Mouse (Mus musculus): Measurements from ENCODE around the gene Ralbp1.
A peak's percentile ranks its signal among the peaks of the same experiment; 100 is the strongest.

The Ralbp1 gene

DNA sequence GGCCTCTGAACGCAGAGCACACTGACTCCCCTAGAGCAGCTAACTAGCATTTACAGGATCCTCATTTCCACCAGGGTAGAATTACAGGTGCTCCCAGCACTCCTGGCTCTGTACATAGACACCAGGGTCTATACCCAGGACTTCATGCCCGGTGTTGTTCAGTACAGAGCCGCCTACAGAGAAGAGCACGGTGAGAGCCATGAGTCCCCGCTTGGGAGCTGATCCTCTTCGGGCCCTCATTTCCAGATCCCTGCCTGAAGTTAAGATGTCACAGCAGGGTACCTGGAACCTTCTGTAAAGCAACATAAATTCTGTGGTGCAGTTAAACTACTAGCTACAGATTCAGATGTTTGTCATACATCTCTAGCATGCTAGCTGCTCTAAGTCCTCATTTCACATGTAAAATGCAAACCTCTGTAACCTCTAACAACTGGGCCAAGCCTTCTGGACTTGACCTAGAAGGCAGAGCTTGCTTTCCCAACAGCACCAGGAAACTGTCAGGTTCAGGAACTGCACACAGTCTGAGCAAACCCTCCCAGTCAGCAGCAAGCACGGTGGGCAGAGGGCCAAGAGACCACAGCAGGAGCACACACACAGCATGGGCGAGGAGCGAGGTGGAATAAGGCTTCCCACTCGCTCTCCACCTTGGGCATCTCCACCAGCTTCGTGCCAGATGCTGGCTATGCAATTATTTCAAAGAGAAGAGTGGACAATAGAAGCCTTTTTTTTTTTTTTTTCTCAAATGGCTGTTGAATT is 37.7 kb downstream of the Ralbp1 start:
- DNase-seq = no peak

DNA sequence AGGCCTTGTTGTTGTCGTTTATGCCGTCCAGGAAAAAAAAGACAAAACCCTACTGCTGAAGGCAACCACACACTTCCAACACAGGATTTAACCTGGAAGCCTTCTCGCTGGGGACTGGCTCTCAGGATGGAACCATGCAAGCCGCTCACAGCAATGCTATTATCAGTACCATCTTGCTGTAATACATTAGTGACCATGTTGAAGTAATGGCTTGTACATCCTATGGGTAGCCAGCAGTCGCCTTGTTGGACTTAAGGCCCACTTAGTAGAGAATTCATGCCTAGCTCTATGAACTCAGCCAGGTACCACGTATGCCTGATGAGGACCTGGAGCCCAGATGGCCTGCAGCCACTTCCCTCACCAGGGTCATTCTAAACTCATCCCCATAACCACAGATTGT is 40.2 kb downstream of the Ralbp1 start:
- no peak for DNase-seq

DNA sequence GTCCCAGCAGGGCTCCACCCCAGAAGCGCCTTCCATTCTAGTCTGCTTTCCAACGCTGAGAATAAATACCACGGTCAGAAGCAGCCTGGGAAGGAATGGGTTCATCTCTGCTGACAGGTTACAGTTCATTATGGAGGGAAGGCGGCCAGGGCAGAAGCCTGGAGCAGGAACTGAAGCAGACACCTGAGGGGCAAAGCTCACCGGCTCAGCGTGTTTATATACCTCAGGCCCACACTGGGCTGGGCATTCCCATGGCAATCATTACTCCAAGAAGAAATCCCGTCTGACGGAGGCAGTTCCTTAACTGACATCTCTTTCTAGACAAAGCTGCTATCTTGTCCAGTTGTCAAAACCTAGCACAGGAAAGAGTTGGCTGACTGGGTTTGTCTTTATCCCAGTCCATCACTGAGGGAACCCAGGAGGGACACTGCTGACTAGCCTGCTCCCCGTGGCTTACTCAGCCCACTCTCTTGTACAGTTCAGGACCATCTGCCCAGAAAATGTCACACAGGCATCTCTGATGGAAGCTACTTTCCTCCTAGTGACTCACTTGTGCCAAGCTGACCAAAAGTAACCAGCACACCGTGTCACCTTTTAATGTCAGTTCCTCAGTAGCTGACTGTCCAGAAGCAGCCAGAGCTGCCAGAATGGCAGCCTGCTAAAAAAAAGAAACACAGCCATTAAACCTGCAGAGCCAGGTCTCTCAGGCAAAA is 42.8 kb downstream of the Ralbp1 start:
- DNase-seq = no peak

- no peak for DNase-seq
These were observed 45.9 kb downstream of the Ralbp1 start for GRCm38 (mm10) chr17:65839541-65840256.

DNA sequence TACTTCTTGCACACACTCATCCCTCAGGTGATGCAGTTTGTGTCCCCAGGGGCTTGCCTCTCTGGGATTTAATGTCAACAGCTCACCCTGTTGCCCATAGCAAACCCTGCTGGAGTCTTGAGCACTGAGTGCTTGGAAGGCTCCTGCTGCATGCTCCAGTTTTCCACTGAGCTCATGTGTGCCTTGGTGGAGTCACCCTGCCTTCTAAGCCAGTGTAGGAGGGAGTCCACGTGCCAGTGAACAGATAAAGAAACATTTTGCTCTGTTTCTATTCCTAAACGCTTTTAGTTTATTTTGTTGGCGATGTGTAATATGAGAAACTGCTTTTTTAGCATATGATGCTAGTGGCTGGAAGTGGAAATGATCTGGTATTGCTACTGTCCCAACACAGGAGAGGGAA is 48.9 kb downstream of the Ralbp1 start:
- DNase-seq = no peak

DNA sequence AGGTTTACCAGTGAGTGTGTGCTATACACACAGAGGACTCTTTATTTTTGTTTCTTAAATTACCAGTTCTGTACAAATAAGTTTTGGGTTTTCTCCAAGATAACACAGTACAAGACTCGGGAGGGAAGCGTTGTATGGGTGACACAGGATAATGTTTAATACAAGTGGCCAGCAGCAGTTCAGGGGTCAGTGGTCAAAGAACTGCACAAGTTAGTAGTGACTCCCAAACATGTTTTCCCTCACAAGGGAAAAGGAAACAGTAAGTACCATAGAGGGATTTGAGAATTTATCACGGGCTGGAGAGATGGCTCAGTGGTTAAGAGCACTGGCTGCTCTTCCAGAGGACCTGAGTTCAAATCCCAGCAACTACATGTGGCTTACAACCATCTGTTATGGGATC is 51.7 kb downstream of the Ralbp1 start:
- DNase-seq = no peak

DNA sequence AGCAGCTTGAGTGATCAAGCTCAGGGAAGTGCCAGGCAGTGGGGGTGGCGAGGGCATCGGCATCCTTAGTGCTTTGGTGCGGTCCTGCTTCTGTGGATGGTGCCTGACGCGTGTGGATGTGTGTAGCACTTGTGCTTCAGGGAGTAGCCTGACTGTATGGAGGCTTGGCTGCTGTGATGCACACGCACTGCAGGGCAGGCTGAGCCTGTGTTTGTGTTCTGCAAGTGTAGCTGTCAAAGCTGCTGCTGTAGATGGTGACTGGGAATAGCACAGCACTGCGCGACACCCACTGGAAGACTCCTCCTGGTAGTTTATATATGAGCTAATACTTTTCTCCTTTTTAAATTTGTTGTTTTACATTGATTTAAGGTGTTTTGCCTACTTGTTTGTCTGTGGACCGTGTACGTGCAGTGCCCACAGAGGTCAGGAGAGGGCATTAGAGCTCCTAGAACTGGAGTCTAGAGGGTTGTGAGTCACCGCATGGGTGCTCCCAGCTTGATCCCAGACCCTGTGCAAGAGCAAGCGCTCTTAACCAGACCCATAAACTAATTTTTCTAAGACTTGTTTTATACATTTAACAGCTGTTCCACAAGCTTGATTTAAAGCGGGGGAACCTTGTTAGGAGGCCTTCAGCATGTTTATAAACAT is 55.3 kb downstream of the Ralbp1 start:
- no peak for DNase-seq

- no peak for DNase-seq
These were observed 56.6 kb downstream of the Ralbp1 start for GRCm38 (mm10) chr17:65828951-65829350.

- no peak for DNase-seq
These were observed 57.7 kb downstream of the Ralbp1 start for GRCm38 (mm10) chr17:65827904-65828303.

- no peak for DNase-seq
These were observed 58.3 kb downstream of the Ralbp1 start for GRCm38 (mm10) chr17:65827119-65827840.

DNA sequence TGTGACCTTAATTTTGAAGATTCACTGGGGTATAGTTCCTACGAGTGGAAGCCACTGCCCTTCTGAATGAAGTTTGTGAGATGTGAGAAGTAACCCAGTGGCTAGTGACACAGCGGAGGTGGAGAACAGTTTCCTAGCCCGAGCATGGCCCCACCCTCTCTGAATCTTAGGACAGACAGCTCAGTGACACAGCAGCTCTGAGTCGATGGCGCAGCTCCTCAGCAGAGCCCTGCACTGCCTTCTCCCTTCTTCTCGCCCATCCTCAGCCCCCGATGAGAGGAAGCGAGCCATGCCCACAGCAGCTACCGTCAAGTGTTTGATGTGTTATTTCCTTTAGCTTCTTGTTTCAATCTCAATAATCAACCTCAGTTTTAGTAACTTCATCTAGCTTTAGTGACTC is 59.3 kb downstream of the Ralbp1 start:
- DNase-seq = peak; percentile 28

DNA sequence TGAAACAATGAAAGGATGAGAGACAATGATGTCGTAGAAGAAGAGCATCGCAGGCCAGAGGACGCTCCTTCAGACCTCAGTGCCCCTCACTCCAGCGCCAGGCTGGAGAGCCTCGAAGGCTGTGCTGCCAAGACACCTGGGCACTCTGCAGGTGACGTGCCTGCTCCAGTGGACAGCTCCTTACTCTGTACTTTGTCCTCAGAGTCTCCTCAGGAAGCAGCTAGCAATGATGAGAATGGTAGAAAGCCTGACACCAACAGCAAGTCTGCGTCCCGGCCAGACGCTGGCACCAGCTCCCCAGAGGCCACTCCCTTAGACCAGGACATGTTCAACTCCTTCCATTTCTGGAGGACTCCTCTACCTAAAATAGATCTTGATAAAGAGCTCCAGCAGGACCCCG is 61.4 kb downstream of the Ralbp1 start:
- no peak for DNase-seq

DNA sequence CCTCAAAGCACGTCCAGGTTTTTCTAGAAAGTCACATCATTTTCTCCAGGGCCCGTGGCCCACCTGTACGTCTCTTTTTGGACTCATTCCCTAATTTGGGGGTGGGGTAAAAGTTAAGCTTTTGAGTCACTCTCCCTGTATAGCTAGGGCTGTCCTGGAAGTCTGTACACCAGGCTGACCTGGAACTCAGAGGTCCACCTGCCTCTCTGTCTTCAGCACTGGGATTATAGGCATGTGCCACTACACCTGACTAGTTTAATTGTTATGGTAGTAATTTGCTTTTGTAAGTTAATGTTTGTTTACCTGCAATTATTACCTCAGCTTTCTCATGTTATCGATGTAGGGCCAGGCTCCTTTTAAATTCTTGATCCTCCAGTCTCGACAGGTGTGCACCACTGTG is 63.2 kb downstream of the Ralbp1 start:
- DNase-seq = no peak

DNA sequence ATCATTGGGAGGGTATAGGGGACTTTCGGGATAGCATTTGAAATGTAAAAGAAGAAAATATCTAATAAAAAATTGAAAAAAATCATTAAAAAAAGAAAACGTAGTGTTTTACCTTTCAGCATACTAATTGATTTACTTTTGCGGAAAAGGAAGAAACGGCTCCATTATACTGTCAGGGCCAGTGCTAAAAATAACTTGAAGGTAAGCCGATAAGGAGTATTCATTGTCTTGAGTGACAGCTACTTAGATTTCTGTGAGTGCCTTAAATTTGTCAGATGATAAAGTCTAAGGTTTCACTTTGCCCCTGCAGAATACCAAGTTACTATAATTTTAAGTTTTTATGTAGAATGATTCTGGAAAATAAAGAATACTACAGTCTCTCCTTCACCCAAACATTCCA is 65.4 kb downstream of the Ralbp1 start:
- no peak for DNase-seq

DNA sequence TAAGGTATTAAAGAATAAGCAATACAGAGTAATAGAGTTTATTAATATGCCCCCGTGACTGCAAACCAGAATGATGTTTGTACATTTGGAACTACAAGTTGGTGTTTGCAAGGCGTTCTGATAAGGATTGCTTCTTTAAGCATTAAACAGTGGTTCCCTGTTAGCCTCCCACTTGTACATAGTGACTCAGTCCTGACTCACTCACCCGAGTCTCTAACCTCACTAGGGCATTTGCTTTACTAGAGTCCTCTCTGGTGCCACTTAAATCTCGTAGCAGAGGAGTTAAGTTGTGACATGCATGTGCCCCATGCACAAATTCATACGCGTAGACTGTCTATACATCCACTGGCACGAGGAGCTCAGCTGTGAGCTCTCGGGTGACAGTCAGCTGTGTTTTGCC is 71.8 kb downstream of the Ralbp1 start:
- DNase-seq = no peak

DNA sequence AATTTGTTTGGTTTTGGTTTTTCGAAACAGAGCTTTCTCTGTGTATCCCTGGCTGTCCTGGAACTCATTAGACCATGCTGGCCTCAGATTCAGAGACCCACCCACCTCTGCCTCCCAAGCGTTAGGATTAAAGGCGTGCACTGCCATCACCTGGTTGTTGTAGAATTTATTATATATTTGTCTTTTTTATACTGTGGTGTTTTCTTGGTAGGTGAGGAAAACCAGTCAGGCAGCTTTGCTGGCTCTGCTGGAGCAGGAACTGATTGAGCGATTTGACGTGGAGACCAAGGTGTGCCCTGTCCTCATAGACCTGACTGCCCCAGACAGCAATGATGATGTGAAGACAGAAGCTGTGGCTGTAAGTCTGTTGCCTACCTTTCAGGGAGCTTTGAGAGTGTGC is 74.6 kb downstream of the Ralbp1 start:
- no peak for DNase-seq

DNA sequence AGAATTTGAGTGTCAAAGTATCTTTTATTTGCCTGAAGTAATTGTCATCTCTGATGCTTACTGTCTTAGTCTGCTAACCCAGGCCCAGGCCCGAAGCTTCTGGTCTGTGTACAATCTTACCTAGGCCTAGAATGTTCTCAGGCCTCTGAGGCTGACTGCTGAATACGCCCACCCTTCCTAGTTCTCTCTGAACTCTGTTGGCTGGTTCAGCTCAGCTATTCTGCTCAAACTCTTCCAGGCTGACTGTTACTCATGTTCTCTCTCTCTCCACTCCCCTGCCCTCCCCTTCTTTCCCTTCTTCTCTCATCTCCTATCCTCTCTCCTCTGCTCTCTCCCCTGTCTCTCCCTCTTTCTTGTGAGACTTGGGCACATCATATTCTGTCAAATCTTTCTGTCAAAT is 79.2 kb downstream of the Ralbp1 start:
- DNase-seq = no peak

DNA sequence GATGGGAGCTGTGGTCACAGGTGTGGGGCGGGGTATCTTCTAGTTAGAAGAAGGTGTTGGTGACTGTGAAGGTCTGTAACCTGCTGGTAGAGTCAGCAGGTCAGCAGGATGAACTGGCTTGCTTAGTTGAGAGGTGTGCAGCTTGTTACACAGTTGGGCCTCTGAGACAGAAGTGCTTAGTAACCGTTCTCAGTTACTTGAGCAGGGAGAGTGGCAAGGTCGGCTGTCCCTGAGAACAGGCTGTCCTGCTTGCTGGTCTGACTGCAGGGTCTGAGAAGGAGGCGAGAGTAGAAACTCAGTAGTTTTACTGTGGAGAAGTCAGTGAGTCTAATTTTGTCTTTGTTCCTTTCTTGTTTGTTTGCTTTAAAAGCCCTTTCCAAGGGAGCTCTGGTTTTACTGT is 79.6 kb downstream of the Ralbp1 start:
- DNase-seq = no peak

DNA sequence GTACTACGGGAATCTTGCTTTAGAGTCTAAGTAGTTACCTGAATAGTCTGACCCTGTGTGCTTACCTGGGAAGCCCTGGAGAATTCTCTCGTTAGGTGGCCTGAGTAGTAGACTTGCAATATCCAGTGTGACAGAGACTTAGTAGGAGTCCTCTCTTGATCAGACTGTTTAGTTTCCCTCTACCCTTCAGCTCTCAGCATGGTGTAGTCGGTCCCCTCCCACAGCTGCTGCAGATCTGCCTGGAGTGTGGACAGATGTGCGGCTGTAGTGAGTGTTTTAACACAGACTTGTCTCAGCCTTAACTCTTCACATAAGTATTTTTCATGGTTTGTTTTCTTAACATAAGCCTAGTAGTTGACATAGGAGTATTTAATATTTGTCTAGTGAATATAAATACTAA is 83.6 kb downstream of the Ralbp1 start:
- no peak for DNase-seq

GRCm38 (mm10) chr17:65800451-65800850 is 85.1 kb downstream of the Ralbp1 start:
- DNase-seq = no peak

DNA sequence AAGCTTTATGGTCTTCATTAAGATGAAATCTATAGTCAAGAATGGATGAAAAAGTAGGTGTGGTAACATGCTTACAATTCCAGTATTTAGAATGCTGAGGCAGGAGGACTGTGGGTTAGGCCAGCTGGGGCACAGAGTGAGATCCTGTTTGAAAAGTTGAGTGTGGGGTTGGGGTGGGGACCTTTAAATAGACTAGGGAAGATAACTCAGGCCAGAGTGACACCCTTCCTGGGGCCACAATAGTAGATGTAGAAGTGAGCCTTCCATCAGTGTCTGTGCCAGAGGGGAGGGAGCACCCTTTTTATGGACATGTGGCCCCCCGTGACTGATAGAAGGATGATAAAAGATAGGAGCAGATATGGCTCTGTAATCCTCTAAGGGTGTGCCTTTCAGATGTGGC is 86.2 kb downstream of the Ralbp1 start:
- no peak for DNase-seq

GRCm38 (mm10) chr17:65798446-65798845 is 87.2 kb downstream of the Ralbp1 start:
- peak; percentile 31 for DNase-seq
